Mouse (Mus musculus): ENCODE data around the gene Rarb. TPM values are rescaled to one million over a fixed set of nuclear protein-coding genes. Genes with fewer than 3 reads are reported as not detected.

The Rarb gene
- polyA plus RNA-seq, 1 experiment from 2014 or later = 18.3 TPM

GRCm38 (mm10) chr14:16728175-16728838, 90.6 kb downstream of the Rarb start:
- Histone ChIP-seq H3K36me3 (no peaks in the 10 kb centered on the region), H3K9ac (no peak overlapping the region), H3K4me3 (no peak overlapping the region), H3K9me3 (no peaks in the 10 kb centered on the region), H3K4me1 (replicated peaks) (peaks cover 5% of the 10 kb centered on the region), H3K27ac (replicated peaks) (no peak overlapping the region), H3K4me2 (no peak overlapping the region), H3K27me3 (no peaks in the 10 kb centered on the region)
- 91% methylated on average over 2 of the region's 2 CpGs for WGBS
- ATAC-seq (ENCODE audit: low FRiP score, low read depth) = peak; percentile 38; the same call in 1 of the 2 replicates

- Histone ChIP-seq H3K4me1 (replicated peaks) (no peaks in the 10 kb centered on the region), H3K9me3 (no peaks in the 10 kb centered on the region), H3K4me2 (no peak overlapping the region), H3K27ac (replicated peaks) (no peak overlapping the region), H3K9ac (no peak overlapping the region), H3K36me3 (no peaks in the 10 kb centered on the region), H3K27me3 (no peaks in the 10 kb centered on the region), H3K4me3 (no peak overlapping the region)
- WGBS = 92% methylated on average over 15 of the region's 15 CpGs
- ATAC-seq (ENCODE audit: low FRiP score, low read depth) = no peak
Measured at GRCm38 (mm10) chr14:16723991-16724390, 95.0 kb downstream of the Rarb start.

- Histone ChIP-seq H3K36me3 (no peaks in the 10 kb centered on the region), H3K27me3 (no peaks in the 10 kb centered on the region), H3K4me1 (replicated peaks) (peaks cover 4% of the 10 kb centered on the region; the same call in 1 of the 2 replicates), H3K27ac (replicated peaks) (no peak overlapping the region), H3K9ac (no peak overlapping the region), H3K4me2 (no peak overlapping the region), H3K4me3 (no peak overlapping the region), H3K9me3 (no peaks in the 10 kb centered on the region)
- ATAC-seq (ENCODE audit: low FRiP score, low read depth) = no peak
- 81% methylated on average over 3 of the region's 3 CpGs for WGBS
Measured at GRCm38 (mm10) chr14:16717821-16718220, 101.1 kb downstream of the Rarb start.

- Histone ChIP-seq H3K27ac (replicated peaks) (no peak overlapping the region), H3K27me3 (no peaks in the 10 kb centered on the region), H3K36me3 (no peaks in the 10 kb centered on the region), H3K4me2 (no peak overlapping the region), H3K4me1 (replicated peaks) (peaks cover 4% of the 10 kb centered on the region; the same call in 1 of the 2 replicates), H3K4me3 (no peak overlapping the region), H3K9me3 (no peaks in the 10 kb centered on the region), H3K9ac (no peak overlapping the region)
- 44% methylated on average over 9 of the region's 9 CpGs for WGBS
- no peak for ATAC-seq (ENCODE audit: low FRiP score, low read depth)
Measured at GRCm38 (mm10) chr14:16714344-16714955, 104.5 kb downstream of the Rarb start.

GRCm38 (mm10) chr14:16713773-16714172, 105.2 kb downstream of the Rarb start:
- Histone ChIP-seq H3K4me3 (no peak overlapping the region), H3K4me1 (replicated peaks) (peaks cover 4% of the 10 kb centered on the region; the same call in 1 of the 2 replicates), H3K27ac (replicated peaks) (no peak overlapping the region), H3K36me3 (no peaks in the 10 kb centered on the region), H3K9me3 (no peaks in the 10 kb centered on the region), H3K4me2 (no peak overlapping the region), H3K27me3 (no peaks in the 10 kb centered on the region), H3K9ac (no peak overlapping the region)
- WGBS = 63% methylated on average over 2 of the region's 2 CpGs
- no peak for ATAC-seq (ENCODE audit: low FRiP score, low read depth)

GRCm38 (mm10) chr14:16699228-16699627, 119.7 kb downstream of the Rarb start:
- 80% methylated on average over 4 of the region's 4 CpGs for WGBS
- H3K4me3 ChIP-seq = no peak overlapping the region
- no peaks in the 10 kb centered on the region for H3K36me3 ChIP-seq
- no peaks in the 10 kb centered on the region for H3K4me1 ChIP-seq (replicated peaks)
- no peak overlapping the region for H3K9ac ChIP-seq
- no peaks in the 10 kb centered on the region for H3K9me3 ChIP-seq
- no peak overlapping the region for H3K4me2 ChIP-seq
- ATAC-seq (ENCODE audit: low FRiP score, low read depth) = no peak
- H3K27me3 ChIP-seq = no peaks in the 10 kb centered on the region
- no peak overlapping the region for H3K27ac ChIP-seq (replicated peaks)

- no peak for ATAC-seq (ENCODE audit: low FRiP score, low read depth)
- WGBS = 53% methylated on average over 3 of the region's 3 CpGs
Measured at GRCm38 (mm10) chr14:16695453-16696120, 123.4 kb downstream of the Rarb start.

GRCm38 (mm10) chr14:16678335-16678734, 140.6 kb downstream of the Rarb start:
- Histone ChIP-seq H3K9me3 (no peaks in the 10 kb centered on the region), H3K36me3 (no peaks in the 10 kb centered on the region), H3K27me3 (no peaks in the 10 kb centered on the region), H3K4me3 (no peak overlapping the region), H3K27ac (replicated peaks) (no peak overlapping the region), H3K9ac (no peak overlapping the region), H3K4me1 (replicated peaks) (no peaks in the 10 kb centered on the region), H3K4me2 (no peak overlapping the region)
- WGBS = 86% methylated on average over 3 of the region's 3 CpGs
- no peak for ATAC-seq (ENCODE audit: low FRiP score, low read depth)

More at GRCm38 (mm10) chr14:16695453-16696120, 123.4 kb downstream of the Rarb start:
- H3K36me3 ChIP-seq = no peaks in the 10 kb centered on the region
- no peak overlapping the region for H3K27ac ChIP-seq (replicated peaks)
- no peaks in the 10 kb centered on the region for H3K27me3 ChIP-seq
- H3K9ac ChIP-seq = no peak overlapping the region
- no peak overlapping the region for H3K4me2 ChIP-seq
- H3K4me1 ChIP-seq (replicated peaks) = no peaks in the 10 kb centered on the region
- H3K4me3 ChIP-seq = no peak overlapping the region
- H3K9me3 ChIP-seq = no peaks in the 10 kb centered on the region

- Histone ChIP-seq H3K4me2 (no peak overlapping the region), H3K4me1 (replicated peaks) (no peaks in the 10 kb centered on the region), H3K36me3 (no peaks in the 10 kb centered on the region), H3K27ac (replicated peaks) (no peak overlapping the region), H3K9ac (no peak overlapping the region), H3K4me3 (no peak overlapping the region), H3K9me3 (no peaks in the 10 kb centered on the region), H3K27me3 (no peaks in the 10 kb centered on the region)
- ATAC-seq (ENCODE audit: low FRiP score, low read depth) = no peak
Measured at GRCm38 (mm10) chr14:16677081-16677480, 141.9 kb downstream of the Rarb start.

- H3K4me3 ChIP-seq = no peak overlapping the region
- 76% methylated on average over 3 of the region's 3 CpGs for WGBS
Measured at GRCm38 (mm10) chr14:16670571-16670970, 148.4 kb downstream of the Rarb start.

GRCm38 (mm10) chr14:16639153-16639943, 179.6 kb downstream of the Rarb start:
- no peak overlapping the region for H3K9ac ChIP-seq
- H3K9me3 ChIP-seq = no peaks in the 10 kb centered on the region; the same call in 1 of the 2 replicates
- no peak overlapping the region for H3K4me2 ChIP-seq
- no peaks in the 10 kb centered on the region for H3K4me1 ChIP-seq (replicated peaks)
- no peak overlapping the region for H3K27ac ChIP-seq (replicated peaks)
- H3K4me3 ChIP-seq = no peak overlapping the region
- WGBS = 76% methylated on average over 19 of the region's 19 CpGs
- H3K27me3 ChIP-seq = no peaks in the 10 kb centered on the region
- no peak for ATAC-seq (ENCODE audit: low FRiP score, low read depth)
- no peaks in the 10 kb centered on the region for H3K36me3 ChIP-seq

More at GRCm38 (mm10) chr14:16670571-16670970, 148.4 kb downstream of the Rarb start:
- no peak overlapping the region for H3K27ac ChIP-seq (replicated peaks)
- ATAC-seq (ENCODE audit: low FRiP score, low read depth) = no peak
- no peak overlapping the region for H3K4me2 ChIP-seq
- no peaks in the 10 kb centered on the region for H3K27me3 ChIP-seq
- H3K36me3 ChIP-seq = no peaks in the 10 kb centered on the region
- H3K4me1 ChIP-seq (replicated peaks) = no peaks in the 10 kb centered on the region
- no peaks in the 10 kb centered on the region for H3K9me3 ChIP-seq
- H3K9ac ChIP-seq = no peak overlapping the region

GRCm38 (mm10) chr14:16613975-16614374, 205.0 kb downstream of the Rarb start:
- H3K27ac ChIP-seq (replicated peaks) = no peak overlapping the region
- no peaks in the 10 kb centered on the region for H3K36me3 ChIP-seq
- H3K4me2 ChIP-seq = no peak overlapping the region
- no peaks in the 10 kb centered on the region for H3K9me3 ChIP-seq
- no peaks in the 10 kb centered on the region for H3K27me3 ChIP-seq
- H3K4me3 ChIP-seq = no peak overlapping the region
- ATAC-seq (ENCODE audit: low FRiP score, low read depth) = no peak
- H3K4me1 ChIP-seq (replicated peaks) = no peaks in the 10 kb centered on the region
- no peak overlapping the region for H3K9ac ChIP-seq
